Mouse (Mus musculus) embryonic fibroblast, embryonic 13.5 days (primary cell): ENCODE results near the gene Pnkp.

Source experiments
- CTCF ChIP-seq: IDR thresholded peaks from 2 replicates; pipeline ENCODE4 v1.5.1; 2011; ENCODE audit warnings: mild to moderate bottlenecking, control low read depth, low read length, moderate library complexity, borderline replicate concordance; ENCODE audit not compliant: insufficient read depth
- POLR2A ChIP-seq: IDR thresholded peaks from 2 replicates; pipeline ENCODE4 v1.6.1; 2011; ENCODE audit warnings: low read depth, mild to moderate bottlenecking, control low read depth, low read length, moderate library complexity

- TF ChIP-seq CTCF: no peak
- no peak; the same call in 1 of the 2 replicates for TF ChIP-seq POLR2A
Observed at GRCm38 (mm10) chr7:44852259-44853027, 4.5 kb upstream of the Pnkp start.
